Mouse (Mus musculus): Measurements from ENCODE around the gene Slc38a5. TPM values are rescaled to one million over a fixed set of nuclear protein-coding genes. Genes with fewer than 3 reads are reported as not detected.
"Not testable (repeated sequence)": the region's sequence is repeated elsewhere in the genome, so short reads cannot be mapped to it uniquely, and the experiment has no call there.

The Slc38a5 gene
- polyA plus RNA-seq, 1 experiment, result not detected

DNA sequence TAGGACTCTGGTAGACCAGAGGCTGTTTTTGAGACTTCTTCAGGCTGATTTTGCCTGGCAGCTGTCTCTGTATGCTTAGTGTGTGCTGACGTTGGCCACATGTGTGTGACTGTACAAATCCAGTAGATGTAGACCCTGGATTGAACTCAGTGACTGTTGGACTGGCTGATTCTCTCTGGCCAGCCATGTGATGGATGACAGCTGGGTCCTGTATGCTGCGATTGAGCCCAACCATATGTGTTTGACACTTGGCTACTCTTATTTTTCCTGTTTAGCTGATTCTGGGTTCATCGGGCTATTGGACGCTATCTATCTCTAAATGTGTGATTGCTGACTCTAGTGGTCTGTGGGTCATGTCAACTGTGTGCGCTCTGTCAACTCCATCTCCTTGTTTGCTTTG lies 3.1 kb downstream of the Slc38a5 start:
- no peaks in the 10 kb centered on the region for H3K4me1 ChIP-seq (ENCODE audit: control insufficient read depth, insufficient read depth, low read length)
- TF ChIP-seq CTCF (IDR thresholded peaks at IDR 0.05; ENCODE audit: borderline replicate concordance, insufficient read depth, low read length) (no peak), POLR2A (IDR thresholded peaks at IDR 0.05; ENCODE audit: low read depth, low read length) (no peak)
- no peak overlapping the region for H3K4me3 ChIP-seq (ENCODE audit: insufficient read depth, low read length)
- H3K27ac ChIP-seq (ENCODE audit: insufficient read depth, low read length), result no peak overlapping the region

GRCm38 (mm10) chrX:8288621-8289020 lies 17.7 kb downstream of the Slc38a5 start:
- H3K4me1 ChIP-seq (ENCODE audit: control insufficient read depth, insufficient read depth, low read length), result no peaks in the 10 kb centered on the region
- TF ChIP-seq POLR2A (IDR thresholded peaks at IDR 0.05; ENCODE audit: low read depth, low read length), result no peak

DNA sequence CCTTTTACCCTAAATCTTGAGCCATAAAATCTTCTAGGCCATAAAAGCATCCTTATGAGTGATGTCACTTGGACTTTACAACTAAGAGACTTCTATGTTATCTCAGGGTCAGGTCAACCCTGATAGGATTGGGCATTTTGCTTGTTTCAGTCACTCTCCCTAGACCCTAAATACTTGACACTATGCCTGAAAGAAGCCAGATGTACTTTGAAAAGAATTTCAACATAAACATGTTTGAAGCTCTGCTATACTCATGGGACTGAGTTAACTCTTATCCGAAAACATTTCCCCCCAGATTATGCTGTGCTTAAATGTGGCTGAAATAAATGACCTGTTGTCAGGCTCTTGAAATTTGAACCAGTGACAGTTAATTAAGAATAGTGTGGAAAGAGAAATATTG lies 38.4 kb downstream of the Slc38a5 start:
- no peak overlapping the region for H3K4me3 ChIP-seq (ENCODE audit: insufficient read depth, low read length)
- H3K4me1 ChIP-seq (ENCODE audit: control insufficient read depth, insufficient read depth, low read length), result no peaks in the 10 kb centered on the region
- TF ChIP-seq CTCF (IDR thresholded peaks at IDR 0.05; ENCODE audit: borderline replicate concordance, insufficient read depth, low read length) (no peak), POLR2A (IDR thresholded peaks at IDR 0.05; ENCODE audit: low read depth, low read length) (no peak)
- no peak overlapping the region for H3K27ac ChIP-seq (ENCODE audit: insufficient read depth, low read length)

More at GRCm38 (mm10) chrX:8288621-8289020, 17.7 kb downstream of the Slc38a5 start:
- Histone ChIP-seq H3K27ac (ENCODE audit: insufficient read depth, low read length) (no peak overlapping the region), H3K4me3 (ENCODE audit: insufficient read depth, low read length) (no peak overlapping the region)

GRCm38 (mm10) chrX:8314905-8315304 lies 44.0 kb downstream of the Slc38a5 start:
- H3K4me1 ChIP-seq (ENCODE audit: control insufficient read depth, insufficient read depth, low read length); H3K4me3 ChIP-seq (ENCODE audit: insufficient read depth, low read length); H3K27ac ChIP-seq (ENCODE audit: insufficient read depth, low read length): not testable (repeated sequence)

DNA sequence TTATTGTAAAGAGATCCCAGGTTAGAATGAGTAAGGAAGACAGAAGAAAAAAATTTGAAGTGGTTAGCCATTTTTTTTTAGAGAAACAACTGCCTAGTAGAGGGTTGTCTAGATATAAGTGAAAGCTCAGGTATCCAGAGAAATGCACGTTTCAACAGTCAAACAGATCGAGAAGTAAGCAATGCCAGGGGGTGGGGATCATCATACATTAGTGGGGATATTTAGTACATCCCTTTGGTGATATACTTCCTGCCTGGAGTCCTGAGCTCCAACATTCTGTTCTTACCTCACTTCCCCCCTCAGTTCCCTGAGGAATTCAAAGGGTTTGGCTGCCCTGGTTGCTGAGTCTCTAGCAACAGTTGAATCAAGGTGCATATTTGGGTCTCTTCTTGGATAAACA lies 56.2 kb downstream of the Slc38a5 start, which contains the start of gene Ssxb10:
Ssxb10 (plus strand) TSS at position 301 of the 400 bp plus-strand sequence.
- no peak within 1 kb of the TSS for H3K27ac ChIP-seq (ENCODE audit: insufficient read depth, low read length)
- H3K4me1 ChIP-seq (ENCODE audit: control insufficient read depth, insufficient read depth, low read length), result no peaks in the 10 kb centered on the region
- TF ChIP-seq CTCF (IDR thresholded peaks at IDR 0.05; ENCODE audit: borderline replicate concordance, insufficient read depth, low read length), result no peak
- no peak for TF ChIP-seq POLR2A (IDR thresholded peaks at IDR 0.05; ENCODE audit: low read depth, low read length)
- no peak within 1 kb of the TSS for H3K4me3 ChIP-seq (ENCODE audit: insufficient read depth, low read length)

Other genes with a start within 250 kb of the Slc38a5 start
- 24.8 and 31.0 TPM in 2 replicates for gene Suv39h1, start 196.4 kb upstream of the Slc38a5 start, polyA plus RNA-seq (2011; ENCODE audit: insufficient read length, low read depth, missing spikeins)
- 0.25 TPM in 1 of 2 replicates, not detected in the other for gene Was, start 180.6 kb upstream of the Slc38a5 start, polyA plus RNA-seq (2011; ENCODE audit: insufficient read length, low read depth, missing spikeins)
- 26.7 and 29.9 TPM in 2 replicates for gene Wdr13, start 138.2 kb upstream of the Slc38a5 start, polyA plus RNA-seq (2011; ENCODE audit: insufficient read length, low read depth, missing spikeins)
- 486 and 515 TPM in 2 replicates for gene Rbm3, start 125.3 kb upstream of the Slc38a5 start, polyA plus RNA-seq (2011; ENCODE audit: insufficient read length, low read depth, missing spikeins)
- gene Tbc1d25, start 95.0 kb upstream of the Slc38a5 start, polyA plus RNA-seq (2011; ENCODE audit: insufficient read length, low read depth, missing spikeins), result 5.3 and 6.7 TPM in 2 replicates
- 35.7 and 36.0 TPM in 2 replicates for gene Ebp, start 77.6 kb upstream of the Slc38a5 start, polyA plus RNA-seq (2011; ENCODE audit: insufficient read length, low read depth, missing spikeins)
- gene Porcn, start 64.6 kb upstream of the Slc38a5 start, polyA plus RNA-seq (2011; ENCODE audit: insufficient read length, low read depth, missing spikeins), result 5.3 and 8.6 TPM in 2 replicates
- 19.8 and 23.9 TPM in 2 replicates for gene Ftsj1, start 18.7 kb upstream of the Slc38a5 start, polyA plus RNA-seq (2011; ENCODE audit: insufficient read length, low read depth, missing spikeins)
- not detected in 2 replicates for gene Ssxb10, start 56.3 kb downstream of the Slc38a5 start, polyA plus RNA-seq (2011; ENCODE audit: insufficient read length, low read depth, missing spikeins)
- gene Ssxb9, start 95.8 kb downstream of the Slc38a5 start, polyA plus RNA-seq (2011; ENCODE audit: insufficient read length, low read depth, missing spikeins), result not detected in 2 replicates
- not detected in 2 replicates for gene Ssxb1, start 142.2 kb downstream of the Slc38a5 start, polyA plus RNA-seq (2011; ENCODE audit: insufficient read length, low read depth, missing spikeins)
- gene Ssxb2, start 190.6 kb downstream of the Slc38a5 start, polyA plus RNA-seq (2011; ENCODE audit: insufficient read length, low read depth, missing spikeins), result not detected in 2 replicates

Data from embryonic fibroblast, embryonic 13.5 days (primary cell).